Mouse (Mus musculus) liver, postnatal 0 days (tissue): ENCODE results near the gene Slc35a2.

Experiments used
- CTCF ChIP-seq: sonication (generic); IDR thresholded peaks from 2 replicates; pipeline ENCODE4 v1.5.1; 2016; ENCODE audit warnings: antibody characterized with exemption, low read depth
- EP300 ChIP-seq: IDR thresholded peaks from 2 replicates; pipeline ENCODE4 v1.6.1; 2016; ENCODE audit warnings: antibody characterized with exemption, low read depth, mild to moderate bottlenecking

- TF ChIP-seq CTCF, result no peak
- TF ChIP-seq EP300, result no peak
Measured at GRCm38 (mm10) chrX:7907735-7908134, 23.9 kb downstream of the Slc35a2 start, which contains the start of gene Gm10491.
